Mouse (Mus musculus) cerebellum, postnatal 14 days (tissue): ENCODE measurements at regions not wholly inside any gene's neighbourhood (a gene's known extent, or its start where the extent isn't known, plus 50 kb on each side); places are given as distances from the start of the nearest gene placed in this dataset.

Source experiments
- DNase-seq, 2 experiments: peaks; one replicate each; pipeline ENCODE4 v3.0.0; 2021; ENCODE audit warnings: mixed read lengths in 2 of 2

DNA sequence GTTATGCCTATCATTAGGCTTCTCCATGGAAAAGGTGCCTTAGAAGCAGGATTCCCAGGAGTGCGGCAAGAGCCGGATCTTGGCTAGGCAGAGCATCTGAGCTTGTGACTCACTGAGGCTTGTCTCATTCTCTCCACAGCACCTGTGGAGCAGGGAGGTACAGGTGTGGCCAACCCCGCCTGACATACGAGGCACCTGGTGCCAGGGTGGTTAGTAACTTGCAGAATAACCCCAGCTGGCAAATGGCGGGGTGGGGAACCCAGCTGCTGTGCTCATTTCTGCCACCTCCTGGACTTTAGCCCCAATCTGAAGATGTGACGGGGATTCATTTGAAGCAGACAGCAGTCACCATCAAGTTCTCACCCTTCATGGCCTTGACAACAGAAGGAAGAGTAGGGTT is 96.2 kb downstream of the Pdgfra start:
- DNase-seq: no peak

DNA sequence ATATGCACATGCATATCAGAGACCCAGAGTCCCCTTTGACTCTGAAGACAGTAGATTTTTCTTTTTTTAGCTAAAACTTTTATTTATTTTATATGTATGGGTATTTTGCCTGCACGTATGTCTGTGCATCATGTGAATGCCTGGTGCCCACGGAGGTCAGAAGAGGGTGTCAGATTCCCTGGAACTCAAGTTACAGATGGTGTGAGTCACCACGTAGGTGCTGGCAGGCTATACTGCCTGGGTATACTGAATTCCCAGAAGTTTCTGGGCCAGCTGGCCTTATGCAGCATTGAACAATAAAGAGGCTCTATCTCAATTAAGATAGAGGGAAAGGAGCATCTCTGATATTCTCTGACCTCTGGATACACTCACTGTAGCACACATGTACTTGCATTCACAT is 97.6 kb downstream of the Pdgfra start:
- no peak for DNase-seq

DNA sequence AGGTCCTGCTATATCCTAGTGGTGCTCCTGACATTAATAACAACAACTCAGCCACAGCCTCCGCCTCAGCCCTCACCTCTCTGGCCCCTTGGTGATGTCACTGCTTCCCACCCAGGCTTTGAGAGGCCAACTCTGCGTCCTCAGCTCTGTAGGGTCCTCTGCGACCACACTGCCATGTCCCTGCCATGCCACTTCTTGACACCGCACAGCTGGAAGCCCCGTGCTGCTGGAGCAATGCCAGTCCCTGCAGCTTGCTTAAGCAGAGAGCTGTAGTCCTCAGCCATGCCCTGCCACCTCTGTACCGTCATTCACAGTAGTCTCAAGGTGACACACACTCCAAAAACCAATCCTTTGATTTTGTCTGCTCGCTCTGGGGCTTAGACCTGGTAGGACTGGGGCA is 101.3 kb downstream of the Pdgfra start:
- DNase-seq: peak; percentile 14 to 47

GRCm38 (mm10) chr5:75253830-75254229 is 101.7 kb downstream of the Pdgfra start:
- DNase-seq: no peak

DNA sequence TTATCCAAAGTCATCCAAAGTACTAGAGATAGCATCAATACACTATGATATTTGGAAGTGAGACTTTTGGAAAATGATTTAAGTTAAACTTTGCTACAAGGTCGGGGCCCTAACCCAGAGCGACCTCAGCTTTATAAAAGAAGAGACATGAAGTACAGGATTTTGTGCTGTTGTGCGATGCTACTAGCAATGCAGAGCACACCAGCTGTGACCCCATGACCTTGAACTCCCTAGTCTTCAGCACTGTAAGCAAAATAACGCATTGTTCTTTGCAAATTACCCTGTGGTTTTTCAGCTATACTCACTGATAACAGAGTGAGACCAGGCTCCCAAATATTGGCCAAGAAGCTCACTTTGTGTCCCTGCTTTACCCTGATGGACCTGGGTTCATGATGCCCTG is 104.1 kb downstream of the Pdgfra start:
- DNase-seq: no peak

DNA sequence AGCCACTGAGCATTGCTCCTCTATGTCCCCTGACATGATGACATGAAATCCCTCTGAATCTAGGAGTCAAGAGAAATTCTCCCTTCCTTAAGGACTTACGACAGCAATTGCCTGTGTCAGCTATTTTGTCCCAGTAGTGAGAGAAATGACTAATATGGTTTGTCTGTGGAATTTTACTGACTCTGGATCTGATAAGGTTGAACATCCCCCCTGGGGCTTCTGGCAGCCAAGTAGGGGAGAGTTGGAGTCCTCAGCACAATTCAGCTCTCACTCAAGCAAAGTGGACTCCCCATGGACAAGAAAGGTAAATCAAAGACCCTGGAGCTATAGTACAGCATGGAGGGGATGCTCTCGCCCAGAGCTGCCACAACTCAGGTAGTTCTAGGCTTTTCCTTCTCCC is 105.0 kb downstream of the Pdgfra start:
- DNase-seq: no peak

DNA sequence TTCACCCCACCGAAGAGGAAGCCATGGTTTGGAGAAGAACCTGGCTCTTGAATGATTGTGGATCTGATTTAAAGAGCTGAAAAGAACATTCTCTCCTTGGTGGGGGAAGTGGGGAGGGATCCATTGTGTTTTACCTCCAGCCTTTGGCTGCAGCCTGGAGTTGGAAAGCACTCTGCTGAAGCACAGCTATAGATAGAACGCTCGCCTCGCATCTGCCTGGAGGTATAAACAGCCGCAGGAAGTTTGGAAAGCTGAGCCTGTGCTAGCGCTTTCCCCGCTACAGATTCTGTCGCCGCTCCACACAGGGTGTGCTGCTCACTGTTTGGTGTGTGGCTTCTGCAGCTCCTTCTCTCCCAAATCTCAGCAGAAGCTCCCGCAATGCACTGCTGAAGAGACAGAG is 108.2 kb downstream of the Pdgfra start:
- DNase-seq: no peak

DNA sequence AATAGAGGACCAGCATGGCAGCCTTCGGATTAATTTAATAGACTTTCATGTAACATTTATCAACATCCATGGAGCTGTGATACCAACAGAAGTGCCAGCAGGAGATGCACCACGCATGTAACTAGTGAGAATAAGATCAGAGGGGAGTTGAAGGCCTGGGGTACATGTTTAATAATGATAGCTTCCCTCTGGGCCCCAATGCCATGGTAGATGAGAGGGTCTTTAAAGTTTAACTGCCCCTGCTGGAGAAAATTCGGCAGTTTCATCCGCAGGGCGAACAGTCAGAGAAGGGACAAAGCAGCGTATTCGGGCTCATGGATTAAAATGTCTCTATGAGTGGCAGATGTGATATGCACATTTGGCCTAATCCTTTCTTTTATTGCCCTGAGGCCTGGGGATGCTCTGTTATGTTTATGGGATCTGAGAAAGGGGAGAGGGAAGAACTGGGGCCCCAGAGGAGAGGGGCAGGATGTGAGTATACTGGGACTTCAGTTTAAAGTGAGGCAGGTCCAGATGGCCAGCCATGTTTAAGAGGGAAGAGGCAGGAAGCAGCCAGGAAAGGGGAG is 114.1 kb downstream of the Pdgfra start:
- no peak for DNase-seq

- no peak for DNase-seq
Observed at GRCm38 (mm10) chr5:75266871-75267270, 114.8 kb downstream of the Pdgfra start.

GRCm38 (mm10) chr5:75267766-75268165 is 115.7 kb downstream of the Pdgfra start:
- no peak for DNase-seq

- no peak for DNase-seq
Observed at GRCm38 (mm10) chr5:75278041-75278440, 125.9 kb downstream of the Pdgfra start.

DNA sequence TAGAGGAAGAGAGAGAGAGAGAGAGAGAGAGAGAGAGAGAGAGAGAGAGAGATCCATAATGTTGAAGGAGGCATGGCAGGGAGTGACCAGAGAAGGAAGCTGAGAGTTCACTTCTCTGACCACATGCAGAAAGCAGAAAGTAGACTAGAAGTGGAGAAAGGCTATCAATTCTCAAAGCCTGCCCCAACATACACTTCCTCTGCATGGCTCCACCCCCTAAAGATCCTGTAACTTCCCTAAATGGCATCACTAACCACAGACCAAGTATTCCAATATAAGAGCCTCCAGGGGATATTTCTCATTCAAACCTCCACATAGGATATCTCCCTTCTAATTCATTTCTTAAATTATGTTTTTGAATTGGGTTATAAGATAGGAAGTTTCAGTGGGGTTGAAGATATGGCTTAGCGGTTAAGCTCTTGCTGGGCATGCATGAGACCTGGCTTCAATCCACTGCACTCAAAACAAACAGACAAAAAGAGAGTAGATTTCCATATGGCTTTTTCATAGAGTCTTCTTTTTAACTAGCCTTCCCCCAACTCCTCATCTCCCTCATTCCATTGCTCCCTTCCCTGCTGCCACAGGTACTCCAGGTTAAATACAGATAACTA is 127.6 kb downstream of the Pdgfra start:
- no peak for DNase-seq

GRCm38 (mm10) chr5:75280698-75281097 is 128.6 kb downstream of the Pdgfra start:
- DNase-seq: no peak

DNA sequence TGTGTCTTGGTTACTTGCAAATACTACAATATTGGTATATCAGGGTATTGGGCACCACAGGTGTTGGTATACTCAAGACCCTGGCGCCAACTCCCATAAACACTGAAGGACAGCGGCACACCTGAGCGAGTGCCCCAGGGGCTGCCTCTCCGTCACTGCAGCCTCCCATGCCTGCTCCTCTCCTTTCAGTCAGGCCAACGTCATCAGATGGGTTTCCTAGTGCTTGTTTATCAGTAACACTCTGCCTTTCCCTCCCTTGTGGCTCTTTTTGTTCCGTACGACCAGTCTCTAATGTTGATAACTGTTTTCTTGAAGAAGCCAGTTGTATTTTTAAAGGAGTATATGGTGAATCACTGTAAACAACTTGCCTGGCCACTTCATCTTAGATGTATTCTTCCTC is 129.4 kb downstream of the Pdgfra start:
- no peak for DNase-seq

DNA sequence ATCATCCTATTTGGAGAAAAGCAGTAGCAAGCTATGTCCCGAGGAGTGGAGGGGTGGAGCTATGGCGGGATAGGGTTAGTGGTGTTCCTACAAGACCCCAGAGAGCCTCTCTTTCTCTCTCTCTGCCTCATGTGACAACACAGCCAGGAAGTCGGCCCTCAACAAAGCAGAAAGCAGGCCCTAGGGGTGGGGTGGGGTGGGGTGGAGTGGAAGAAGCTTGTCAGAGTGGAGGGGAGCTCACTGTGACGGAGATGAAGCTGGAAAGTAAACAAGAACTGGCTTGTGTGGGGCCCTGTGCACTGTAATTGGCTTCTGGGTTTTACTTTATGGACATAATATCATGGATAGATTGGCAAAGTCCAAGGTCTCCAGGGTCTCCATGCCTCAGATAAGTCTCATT is 130.5 kb downstream of the Pdgfra start:
- no peak for DNase-seq

- DNase-seq: no peak
Observed at GRCm38 (mm10) chr5:75283841-75284240, 131.7 kb downstream of the Pdgfra start.

DNA sequence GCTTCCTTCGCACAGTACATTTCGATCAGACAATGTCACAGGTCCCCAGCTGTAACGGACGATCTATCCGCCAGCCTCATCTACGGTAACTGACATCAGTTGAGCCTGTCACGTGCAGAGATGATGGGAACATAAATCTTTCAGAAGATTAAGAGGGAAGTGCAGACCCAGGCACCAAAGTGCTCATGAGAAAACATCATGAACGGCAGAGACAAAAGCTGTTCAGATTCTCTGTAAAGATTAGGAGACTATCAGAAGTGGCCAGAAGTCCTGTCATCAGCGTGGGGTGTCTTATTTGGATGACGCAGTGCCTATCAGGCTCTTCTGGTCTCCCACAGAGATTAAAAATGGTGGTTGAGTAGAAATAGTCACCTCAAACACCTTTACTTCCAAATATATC is 133.9 kb downstream of the Pdgfra start:
- no peak for DNase-seq

DNA sequence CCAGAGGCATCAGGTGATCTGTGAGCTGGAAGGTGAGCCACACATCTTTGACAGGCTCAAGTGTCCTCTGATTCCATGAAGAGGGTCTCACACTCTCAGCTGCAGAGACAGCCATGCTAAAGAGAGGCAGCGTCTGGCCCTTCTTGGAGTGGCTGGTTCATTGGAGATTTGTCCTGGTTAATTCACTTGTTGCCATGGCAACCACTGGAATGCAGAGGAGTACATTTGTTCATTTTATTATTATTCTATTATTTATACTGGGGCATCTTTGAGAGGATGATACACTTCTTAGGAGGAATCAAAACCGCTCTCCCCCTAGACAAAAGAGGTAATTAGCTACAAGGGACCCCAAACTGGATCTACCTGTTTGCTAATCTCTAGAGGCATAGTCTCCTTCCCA is 143.6 kb downstream of the Pdgfra start:
- no peak for DNase-seq

GRCm38 (mm10) chr5:75312897-75313296 is 160.8 kb downstream of the Pdgfra start:
- no peak for DNase-seq

DNA sequence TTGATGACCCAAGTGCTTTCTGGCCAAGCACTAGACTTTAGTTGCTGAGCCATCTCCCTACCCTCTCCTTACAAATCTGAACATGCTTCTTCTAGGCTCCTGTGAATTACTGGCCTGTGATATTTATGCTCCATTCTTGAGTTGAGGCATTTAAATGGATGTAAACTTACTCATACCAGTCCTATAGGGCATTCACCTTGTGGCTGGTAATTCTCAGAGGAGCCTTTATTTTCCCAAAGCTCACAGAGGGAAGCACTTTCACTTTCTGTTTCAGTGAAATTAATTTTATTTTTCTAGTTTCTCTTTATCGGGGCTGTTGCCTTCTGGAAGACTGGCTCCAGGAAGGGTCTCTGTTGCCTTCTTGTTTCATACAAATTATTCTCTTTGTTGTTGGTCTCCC is 163.9 kb downstream of the Pdgfra start:
- no peak for DNase-seq

- DNase-seq: no peak
Observed at GRCm38 (mm10) chr5:75320536-75320935, 168.4 kb downstream of the Pdgfra start.

DNA sequence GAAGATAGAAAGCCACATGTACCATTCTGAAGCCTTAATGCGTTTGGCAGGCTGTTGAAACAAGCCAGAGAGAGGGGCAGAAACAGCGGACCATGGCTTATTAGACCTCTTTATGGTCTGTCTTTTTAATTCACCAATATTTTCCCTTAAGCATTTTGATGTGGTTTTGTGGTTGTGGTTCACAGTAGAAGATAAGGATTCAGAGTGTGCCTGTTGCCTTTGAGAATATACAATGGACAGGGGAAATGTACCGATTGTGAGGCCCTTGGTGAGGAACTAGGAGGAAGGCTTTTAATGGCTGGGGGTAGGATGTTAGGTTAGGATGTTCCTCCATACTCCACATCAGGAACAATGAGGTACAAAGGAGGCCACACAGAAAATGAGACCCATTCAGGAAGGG is 182.0 kb downstream of the Pdgfra start:
- DNase-seq: no peak

GRCm38 (mm10) chr5:75336454-75336853 is 184.4 kb downstream of the Pdgfra start:
- DNase-seq: peak; percentile 17 to 25

DNA sequence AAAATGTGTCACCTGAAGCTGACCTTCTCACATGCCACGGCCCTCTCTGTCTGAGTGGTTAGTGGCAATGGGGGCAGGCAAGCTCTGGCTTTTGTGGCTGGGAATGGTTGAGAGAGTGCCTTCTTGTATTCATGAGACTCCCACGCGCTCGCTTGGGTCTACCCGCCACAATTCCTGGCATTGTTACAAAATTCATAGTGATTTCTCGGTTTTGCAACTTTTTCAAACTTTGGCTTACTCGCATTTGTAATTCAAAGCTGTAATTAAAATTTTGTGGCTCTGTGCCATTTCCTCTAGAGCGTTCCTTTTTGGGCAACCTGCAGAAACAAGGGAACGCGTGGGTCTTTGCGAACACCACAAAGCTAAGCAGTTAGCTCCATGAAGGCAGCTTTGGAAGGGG is 186.3 kb downstream of the Pdgfra start:
- DNase-seq: no peak

DNA sequence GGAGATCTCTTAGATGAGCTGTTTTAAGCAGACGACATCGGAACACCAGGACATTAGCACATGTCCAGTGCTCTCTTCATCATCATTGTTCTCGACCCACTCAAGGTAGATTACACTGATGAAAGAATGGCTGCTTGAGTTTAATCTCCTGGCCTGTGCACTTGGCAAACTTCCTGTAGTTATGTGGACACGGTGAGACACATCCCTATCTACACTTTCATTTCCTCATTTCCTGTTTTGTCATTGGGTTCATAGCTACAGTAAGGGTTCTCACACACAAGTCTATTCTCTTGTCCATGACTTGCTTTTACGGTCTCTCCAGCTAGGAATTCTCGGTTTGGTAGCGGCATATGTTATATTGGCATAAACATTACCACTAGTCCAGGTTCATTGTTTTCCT is 190.5 kb downstream of the Pdgfra start:
- no peak for DNase-seq
